8 mouse cellular contexts compared by ENCODE assay signal in genomic region chr17:46496623-46497434, GRCm38 (mm10). TPM values are rescaled to one million over a fixed set of nuclear protein-coding genes. Genes with fewer than 3 reads are reported as not detected.
DNase-seq lines count a peak whose midpoint lies in the region; ATAC-seq and TF ChIP-seq lines count a peak whose summit lies in the region.

Gene Dnph1, plus strand, starts transcription at chr17:46496711.

- peak within 1 kb of the TSS; percentile 48 for H3K9ac ChIP-seq in ES-Bruce4 (ENCODE audit: low read depth, poor library complexity, severe bottlenecking)
- peak within 1 kb of the TSS; percentile 66 for H3K9ac ChIP-seq in heart, embryonic 15.5 days
- peak within 1 kb of the TSS; percentile 76 for H3K9ac ChIP-seq in liver, embryonic 12.5 days
- peak within 1 kb of the TSS; percentile 81 for H3K9ac ChIP-seq in stomach, embryonic 16.5 days (ENCODE audit: low read length)

- H3K4me2 ChIP-seq in heart, embryonic 15.5 days, result peak within 1 kb of the TSS; percentile 96
- H3K4me2 ChIP-seq in liver, embryonic 12.5 days, result peak within 1 kb of the TSS; percentile 85
- H3K4me2 ChIP-seq in stomach, embryonic 16.5 days (ENCODE audit: low read depth, low read length), result peak within 1 kb of the TSS; percentile 88

- peak; percentile 84 for ATAC-seq in heart, embryonic 15.5 days (replicated peaks; ENCODE audit: insufficient number of reproducible peaks, insufficient read depth, low FRiP score, low read depth)
- peak; percentile 92 for ATAC-seq in liver, embryonic 12.5 days
- peak; percentile 95 for ATAC-seq in stomach, embryonic 16.5 days (ENCODE audit: insufficient read depth, low FRiP score)

- H3K27ac ChIP-seq in ES-Bruce4 (ENCODE audit: insufficient read depth, low read length), result no peak within 1 kb of the TSS
- peak within 1 kb of the TSS; percentile 93 for H3K27ac ChIP-seq in forebrain, embryonic 10.5 days
- H3K27ac ChIP-seq in heart, embryonic 15.5 days, result no peak within 1 kb of the TSS
- no peak within 1 kb of the TSS for H3K27ac ChIP-seq in liver, embryonic 12.5 days
- H3K27ac ChIP-seq in stomach, embryonic 16.5 days (ENCODE audit: low read length), result peak within 1 kb of the TSS; percentile 9; the same call in 1 of the 2 replicates

- no peak for TF ChIP-seq CTCF in ES-Bruce4 (IDR thresholded peaks at IDR 0.05; ENCODE audit: low read depth, low read length)

- DNase-seq in c-Kit-positive CD71-positive TER-119-negative erythroid progenitor cells, embryonic 14.5 days (ENCODE audit: low read depth), result peak; percentile 82
- DNase-seq in forebrain, embryonic 10.5 days (ENCODE audit: extremely low spot score, low spot score), result peak; percentile 93
- DNase-seq in kidney, postnatal 14 days, result peak; percentile 84
- peak; percentile 44 for DNase-seq in naive thymus-derived CD4-positive, alpha-beta T cell, adult 2 months (ENCODE audit: low read depth)

- H3K27me3 ChIP-seq in ES-Bruce4 (ENCODE audit: control insufficient read depth, insufficient read depth, low read length, poor library complexity, severe bottlenecking), result no peaks in the 10 kb centered on the region
- H3K27me3 ChIP-seq in forebrain, embryonic 10.5 days (ENCODE audit: poor library complexity, severe bottlenecking), result peaks cover 29% of the 10 kb centered on the region
- H3K27me3 ChIP-seq in heart, embryonic 15.5 days, result peaks cover 23% of the 10 kb centered on the region
- peaks cover 39% of the 10 kb centered on the region for H3K27me3 ChIP-seq in liver, embryonic 12.5 days (replicated peaks)
- H3K27me3 ChIP-seq in stomach, embryonic 16.5 days (ENCODE audit: control insufficient read depth, insufficient read depth, low read length), result no peaks in the 10 kb centered on the region

- no peaks in the 10 kb centered on the region for H3K9me3 ChIP-seq in ES-Bruce4 (replicated peaks; ENCODE audit: control insufficient read depth, insufficient read depth, low read length, poor library complexity, severe bottlenecking)
- H3K9me3 ChIP-seq in forebrain, embryonic 10.5 days, result no peaks in the 10 kb centered on the region
- H3K9me3 ChIP-seq in heart, embryonic 15.5 days (replicated peaks), result no peaks in the 10 kb centered on the region
- H3K9me3 ChIP-seq in liver, embryonic 12.5 days (replicated peaks), result no peaks in the 10 kb centered on the region
- no peaks in the 10 kb centered on the region for H3K9me3 ChIP-seq in stomach, embryonic 16.5 days (replicated peaks; ENCODE audit: control insufficient read depth, low read length)

- under 1% methylated on average over 44 of the region's 44 CpGs for WGBS in forebrain, embryonic 10.5 days
- WGBS in heart, embryonic 15.5 days, result under 1% methylated on average over 44 of the region's 44 CpGs
- 1% methylated on average over 44 of the region's 44 CpGs for WGBS in liver, embryonic 12.5 days (ENCODE audit: insufficient replicate concordance)
- under 1% methylated on average over 44 of the region's 44 CpGs for WGBS in stomach, embryonic 16.5 days

- peaks cover 2% of the 10 kb centered on the region; the same call in 1 of the 2 replicates for H3K36me3 ChIP-seq in ES-Bruce4 (ENCODE audit: control insufficient read depth, insufficient read depth, low read length, poor library complexity, severe bottlenecking)
- peaks cover 39% of the 10 kb centered on the region for H3K36me3 ChIP-seq in forebrain, embryonic 10.5 days (replicated peaks)
- no peaks in the 10 kb centered on the region for H3K36me3 ChIP-seq in heart, embryonic 15.5 days
- H3K36me3 ChIP-seq in liver, embryonic 12.5 days, result peaks cover 23% of the 10 kb centered on the region
- H3K36me3 ChIP-seq in stomach, embryonic 16.5 days (ENCODE audit: control insufficient read depth, insufficient read depth, low read length), result no peaks in the 10 kb centered on the region

- H3K4me3 ChIP-seq in ES-Bruce4 (ENCODE audit: low read depth, low read length), result peak within 1 kb of the TSS; percentile 91
- H3K4me3 ChIP-seq in forebrain, embryonic 10.5 days, result peak within 1 kb of the TSS; percentile 83
- peak within 1 kb of the TSS; percentile 64 for H3K4me3 ChIP-seq in heart, embryonic 15.5 days
- peak within 1 kb of the TSS; percentile 68 for H3K4me3 ChIP-seq in liver, embryonic 12.5 days
- peak within 1 kb of the TSS; percentile 67 for H3K4me3 ChIP-seq in stomach, embryonic 16.5 days (replicated peaks; ENCODE audit: low read length)

- peaks cover 4% of the 10 kb centered on the region for H3K4me1 ChIP-seq in ES-Bruce4 (ENCODE audit: control insufficient read depth, insufficient read depth, low read length)
- H3K4me1 ChIP-seq in forebrain, embryonic 10.5 days, result peaks cover 18% of the 10 kb centered on the region
- peaks cover 8% of the 10 kb centered on the region for H3K4me1 ChIP-seq in heart, embryonic 15.5 days (replicated peaks)
- peaks cover 20% of the 10 kb centered on the region for H3K4me1 ChIP-seq in liver, embryonic 12.5 days
- peaks cover 10% of the 10 kb centered on the region for H3K4me1 ChIP-seq in stomach, embryonic 16.5 days (ENCODE audit: control insufficient read depth, insufficient read depth, low read length)

- no peak for TF ChIP-seq EP300 in ES-Bruce4 (IDR thresholded peaks at IDR 0.05; ENCODE audit: insufficient read depth, low read depth, low read length)

- TF ChIP-seq POLR2A in ES-Bruce4 (IDR thresholded peaks at IDR 0.05; ENCODE audit: insufficient read depth, low read length), result peak; percentile 66

RNA-seq across cellular contexts. Expression of gene Dnph1, which starts in this region (rescaled TPM):
- 21.8 and 24.1 TPM in 2 replicates for polyA plus RNA-seq in ES-Bruce4 (2011; ENCODE audit: insufficient read depth, insufficient read length, low read depth, missing spikeins)
- polyA plus RNA-seq in forebrain, embryonic 10.5 days (2016; fragmentation: Nextera tagmentation; extraction: Ambion mirVana), result 107 TPM in 2 replicates
- polyA plus RNA-seq in heart, embryonic 15.5 days (2015; fragmentation: Nextera tagmentation; extraction: Ambion mirVana), result 23.1 and 27.6 TPM in 2 replicates
- 38.5 and 39.3 TPM in 2 replicates for polyA plus RNA-seq in liver, embryonic 12.5 days (2016; fragmentation: Nextera tagmentation; extraction: Ambion mirVana)
- 40.4 and 45.3 TPM in 2 replicates for polyA plus RNA-seq in stomach, embryonic 16.5 days (2015; fragmentation: Nextera tagmentation; extraction: Ambion mirVana)

Comparison
In these comparisons a context has a peak if more than half of its experiments do, and no peak if none do; other contexts are left out.
1. H3K27ac ChIP-seq: peak in forebrain, embryonic 10.5 days (single experiment) and stomach, embryonic 16.5 days (single experiment); none in ES-Bruce4 (single experiment), heart, embryonic 15.5 days (single experiment) and liver, embryonic 12.5 days (single experiment).
2. Peak in every context shown above with its lines, with median percentiles within 50 percentile points of each other: H3K4me3 ChIP-seq, H3K9ac ChIP-seq, DNase-seq, ATAC-seq and H3K4me2 ChIP-seq.